Mouse (Mus musculus) myocyte (in vitro differentiated cells): ENCODE measurements at regions not wholly inside any gene's neighbourhood (a gene's known extent, or its start where the extent isn't known, plus 50 kb on each side); places are given as distances from the start of the nearest gene placed in this dataset.

Experiments
- H3K27me3 ChIP-seq: one replicate; pipeline ENCODE4 v1.6.1; 2011; ENCODE audit not compliant: control insufficient read depth, insufficient read depth, insufficient read length
- H3K36me3 ChIP-seq: one replicate; pipeline ENCODE4 v1.6.1; 2011; ENCODE audit not compliant: control insufficient read depth, insufficient read depth
- H3K4me2 ChIP-seq: one replicate; pipeline ENCODE4 v1.6.1; 2011; ENCODE audit warnings: low read depth, control low read depth
- H3K4me3 ChIP-seq: one replicate; pipeline ENCODE4 v1.5.1; 2011; ENCODE audit warnings: mild to moderate bottlenecking, control low read depth, moderate library complexity
- H3K79me2 ChIP-seq: one replicate; pipeline ENCODE4 v1.6.1; 2011; ENCODE audit not compliant: control insufficient read depth, insufficient read depth
- H3ac ChIP-seq: one replicate; pipeline ENCODE4 v1.6.1; 2011; ENCODE audit not compliant: control insufficient read depth, insufficient read length
- CEBPB ChIP-seq: IDR thresholded peaks from 2 replicates; pipeline ENCODE4 v1.6.1; 2011; ENCODE audit warnings: mild to moderate bottlenecking, moderate library complexity; ENCODE audit not compliant: poor library complexity, insufficient read depth, severe bottlenecking
- E2F4 ChIP-seq: IDR thresholded peaks from one replicate; pipeline ENCODE4 v1.6.1; 2011; ENCODE audit warnings: mild to moderate bottlenecking, control low read depth, moderate library complexity; ENCODE audit not compliant: insufficient read depth
- MAX ChIP-seq: IDR thresholded peaks from one replicate; pipeline ENCODE4 v1.6.1; 2011; ENCODE audit warnings: low read depth, mild to moderate bottlenecking, control low read depth
- MYOD1 ChIP-seq, 3 experiments: IDR thresholded peaks; one replicate each; pipeline ENCODE4 v1.6.1; 2011; ENCODE audit warnings: control low read depth in 2 of 3, low read depth in 2 of 3, mild to moderate bottlenecking in 2 of 3, moderate library complexity in 1 of 3; ENCODE audit not compliant: insufficient read length in 2 of 3, control insufficient read depth in 1 of 3
- MYOG ChIP-seq, 3 experiments: IDR thresholded peaks; one replicate each; pipeline ENCODE4 v1.6.1; 2011; ENCODE audit warnings: control low read depth in 2 of 3, low read depth in 2 of 3, mild to moderate bottlenecking in 2 of 3; ENCODE audit not compliant: insufficient read length in 2 of 3, control insufficient read depth in 1 of 3, insufficient read depth in 1 of 3
- POLR2A ChIP-seq: IDR thresholded peaks from one replicate; pipeline ENCODE4 v1.6.1; 2011; ENCODE audit warnings: low read depth, mild to moderate bottlenecking, control low read depth, moderate library complexity; ENCODE audit not compliant: insufficient read length
- POLR2AphosphoS2 ChIP-seq: IDR thresholded peaks from one replicate; pipeline ENCODE4 v1.6.1; 2011; ENCODE audit warnings: low read depth, control low read depth; ENCODE audit not compliant: insufficient read length
- REST ChIP-seq: IDR thresholded peaks from one replicate; pipeline ENCODE4 v1.6.1; 2011; ENCODE audit warnings: mild to moderate bottlenecking, control low read depth, moderate library complexity; ENCODE audit not compliant: insufficient read depth, insufficient read length
- SRF ChIP-seq: IDR thresholded peaks from one replicate; pipeline ENCODE4 v1.6.1; 2011; ENCODE audit warnings: low read depth; ENCODE audit not compliant: control insufficient read depth, insufficient read length
- TCF12 ChIP-seq: IDR thresholded peaks from one replicate; pipeline ENCODE4 v1.6.1; 2011; ENCODE audit warnings: mild to moderate bottlenecking, control low read depth; ENCODE audit not compliant: poor library complexity, insufficient read depth, severe bottlenecking
- TCF3 ChIP-seq: IDR thresholded peaks from one replicate; pipeline ENCODE4 v1.6.1; 2011; ENCODE audit warnings: low read depth, control low read depth; ENCODE audit not compliant: insufficient read length
- USF1 ChIP-seq: IDR thresholded peaks from one replicate; pipeline ENCODE4 v1.6.1; 2011; ENCODE audit warnings: low read depth, mild to moderate bottlenecking, control low read depth, moderate library complexity

- Histone ChIP-seq H3ac (no peak overlapping the region), H3K27me3 (no peaks in the 10 kb centered on the region), H3K4me3 (no peak overlapping the region), H3K79me2 (no peaks in the 10 kb centered on the region), H3K4me2 (no peak overlapping the region), H3K36me3 (no peaks in the 10 kb centered on the region)
- TF ChIP-seq TCF3: no peak
Observed at GRCm38 (mm10) chr2:143332071-143332470, 213.9 kb upstream of the Pcsk2 start.

GRCm38 (mm10) chr2:143340364-143340763 lies 205.6 kb upstream of the Pcsk2 start:
- Histone ChIP-seq H3K36me3 (no peaks in the 10 kb centered on the region), H3ac (no peak overlapping the region), H3K27me3 (no peaks in the 10 kb centered on the region), H3K4me3 (no peak overlapping the region), H3K79me2 (no peaks in the 10 kb centered on the region), H3K4me2 (no peak overlapping the region)
- TF ChIP-seq MAX (no peak), REST (no peak), MYOG (IDR thresholded peaks at IDR 0.05; ENCODE audit: control insufficient read depth in 1 of 3, insufficient read depth in 1 of 3, insufficient read length in 2 of 3, low read depth in 2 of 3) (no peak), TCF3 (no peak), CEBPB (no peak), MYOD1 (IDR thresholded peaks at IDR 0.05; ENCODE audit: control insufficient read depth in 1 of 3, insufficient read length in 2 of 3, low read depth in 2 of 3) (no peak)

- no peak overlapping the region for H3ac ChIP-seq
- no peaks in the 10 kb centered on the region for H3K36me3 ChIP-seq
- no peaks in the 10 kb centered on the region for H3K27me3 ChIP-seq
- H3K4me3 ChIP-seq: no peak overlapping the region
- TF ChIP-seq MYOG (IDR thresholded peaks at IDR 0.05; ENCODE audit: control insufficient read depth in 1 of 3, insufficient read depth in 1 of 3, insufficient read length in 2 of 3, low read depth in 2 of 3) (no peak), MAX (no peak), CEBPB (no peak)
- no peaks in the 10 kb centered on the region for H3K79me2 ChIP-seq
- H3K4me2 ChIP-seq: no peak overlapping the region
Observed at GRCm38 (mm10) chr2:143364193-143364592, 181.8 kb upstream of the Pcsk2 start.

GRCm38 (mm10) chr2:143365976-143366375 lies 180.0 kb upstream of the Pcsk2 start:
- Histone ChIP-seq H3K4me2 (no peak overlapping the region), H3K4me3 (no peak overlapping the region), H3K79me2 (no peaks in the 10 kb centered on the region), H3K36me3 (no peaks in the 10 kb centered on the region), H3K27me3 (no peaks in the 10 kb centered on the region), H3ac (no peak overlapping the region)
- TF ChIP-seq E2F4: no peak
- no peak for TF ChIP-seq POLR2A
- no peak for TF ChIP-seq POLR2AphosphoS2
- no peak for TF ChIP-seq SRF
- TF ChIP-seq USF1: no peak
- no peak for TF ChIP-seq MAX
- TF ChIP-seq TCF12: no peak
